Mouse (Mus musculus) lung, adult 18-20 months (tissue): Measurements from ENCODE around the gene Apopt1.

Source experiments
- DNase-seq, 2 experiments: peaks; one replicate each; pipeline ENCODE4 v3.0.0; 2022; ENCODE audit warnings: mixed read lengths in 2 of 2

Gene Apopt1

GRCm38 (mm10) chr12:111777919-111778318 is 64.9 kb downstream of the Apopt1 start:
- no peak for DNase-seq

GRCm38 (mm10) chr12:111779544-111779943 is 66.5 kb downstream of the Apopt1 start:
- no peak for DNase-seq

GRCm38 (mm10) chr12:111785174-111785573 is 72.1 kb downstream of the Apopt1 start:
- no peak for DNase-seq

- DNase-seq = no peak
Observed at GRCm38 (mm10) chr12:111787015-111787414, 74.0 kb downstream of the Apopt1 start.

- no peak for DNase-seq
Observed at GRCm38 (mm10) chr12:111790090-111790489, 77.0 kb downstream of the Apopt1 start.

GRCm38 (mm10) chr12:111790631-111791030 is 77.6 kb downstream of the Apopt1 start:
- no peak for DNase-seq

- no peak for DNase-seq
Observed at GRCm38 (mm10) chr12:111791474-111792104, 78.5 kb downstream of the Apopt1 start.

GRCm38 (mm10) chr12:111794102-111794501 is 81.0 kb downstream of the Apopt1 start:
- DNase-seq = peak in 1 of 2 experiments; percentile 31

- DNase-seq = no peak
Observed at GRCm38 (mm10) chr12:111794526-111795179, 81.6 kb downstream of the Apopt1 start.

GRCm38 (mm10) chr12:111795180-111795895 is 82.3 kb downstream of the Apopt1 start:
- DNase-seq = no peak

GRCm38 (mm10) chr12:111797251-111797650 is 84.2 kb downstream of the Apopt1 start:
- DNase-seq = no peak

GRCm38 (mm10) chr12:111798493-111798892 is 85.4 kb downstream of the Apopt1 start:
- DNase-seq = no peak

GRCm38 (mm10) chr12:111800459-111801183 is 87.6 kb downstream of the Apopt1 start:
- DNase-seq = peak in 1 of 2 experiments; percentile 24

GRCm38 (mm10) chr12:111803538-111803937 is 90.5 kb downstream of the Apopt1 start:
- DNase-seq = peak; percentile 37 to 58
